Mouse (Mus musculus) granulocyte monocyte progenitor cell, adult 5-6 weeks (primary cell): Measurements from ENCODE around the gene Paics. TPM values are rescaled to one million over a fixed set of nuclear protein-coding genes. Genes with fewer than 3 reads are reported as not detected.
A peak's percentile ranks its signal among the peaks of the same experiment; 100 is the strongest.
"Not testable (repeated sequence)": the region's sequence is repeated elsewhere in the genome, so short reads cannot be mapped to it uniquely, and the experiment has no call there.

ENCODE experiments used
- ATAC-seq: replicated peaks from 2 replicates; pipeline ENCODE4 v1.8.0; 2016; ENCODE audit warnings: mild to moderate bottlenecking, moderate TSS enrichment, inconsistent platforms; ENCODE audit not compliant: poor library complexity, severe bottlenecking
- total RNA-seq, 2 experiments: library from RNA; stranded (forward) in 1 of 2; stranded (reverse) in 1 of 2; fragments of 200-712, 200-1000 nt in 1 of 2; fragments of >200 nt in 1 of 2; fragmentation: Nextera tagmentation in 1 of 2; gene quantifications; 2 replicates each; pipeline ENCODE4 v1.2.3; 2014 to 2017

Paics gene
- total RNA-seq (2014; fragmentation: Nextera tagmentation) (266 and 303 TPM in 2 replicates), total RNA-seq (2017) (463 and 482 TPM in 2 replicates)

GRCm38 (mm10) chr5:76951106-76952027 is at the start of gene Paics, which contains the start of gene Ppat:
TSS of gene Paics (plus strand) at chr5:76951307.
TSS of gene Ppat (minus strand) at chr5:76951578.
- ATAC-seq = peak; percentile 84

DNA sequence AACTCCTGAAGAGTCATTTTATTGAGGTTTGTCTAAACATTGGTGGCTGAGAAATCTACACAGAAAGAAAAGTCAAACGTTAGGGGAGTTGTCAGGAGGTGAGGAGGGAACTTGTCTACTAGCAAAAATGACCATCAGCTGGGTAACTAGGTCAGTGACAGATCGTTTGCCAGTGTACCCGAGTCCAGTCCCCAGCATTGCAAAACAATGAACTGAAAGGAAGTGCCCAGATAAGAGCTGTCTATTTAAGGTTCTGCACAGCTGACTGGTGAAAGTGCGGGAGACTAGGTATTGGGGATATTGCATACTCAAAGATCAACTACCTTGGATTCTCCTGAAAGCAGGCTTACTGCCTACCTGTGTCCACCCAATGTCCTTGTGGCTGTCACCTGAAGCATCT is 49.0 kb upstream of the Paics start:
- no peak for ATAC-seq

- no peak for ATAC-seq
Observed at GRCm38 (mm10) chr5:76904713-76905404, 46.2 kb upstream of the Paics start.

GRCm38 (mm10) chr5:76905405-76906154 is 45.5 kb upstream of the Paics start, which contains the start of gene Aasdh:
TSS of gene Aasdh (minus strand) at chr5:76905514.
- ATAC-seq = peak; percentile 92

GRCm38 (mm10) chr5:76906155-76906499 is 45.0 kb upstream of the Paics start:
- ATAC-seq = no peak

GRCm38 (mm10) chr5:76910807-76911206 is 40.3 kb upstream of the Paics start:
- ATAC-seq = no peak

GRCm38 (mm10) chr5:76912522-76912921 is 38.6 kb upstream of the Paics start:
- ATAC-seq = not testable (repeated sequence)

GRCm38 (mm10) chr5:76922833-76923232 is 28.3 kb upstream of the Paics start:
- no peak for ATAC-seq

GRCm38 (mm10) chr5:76923428-76923827 is 27.7 kb upstream of the Paics start:
- no peak for ATAC-seq

GRCm38 (mm10) chr5:76924296-76924695 is 26.8 kb upstream of the Paics start:
- ATAC-seq = no peak

DNA sequence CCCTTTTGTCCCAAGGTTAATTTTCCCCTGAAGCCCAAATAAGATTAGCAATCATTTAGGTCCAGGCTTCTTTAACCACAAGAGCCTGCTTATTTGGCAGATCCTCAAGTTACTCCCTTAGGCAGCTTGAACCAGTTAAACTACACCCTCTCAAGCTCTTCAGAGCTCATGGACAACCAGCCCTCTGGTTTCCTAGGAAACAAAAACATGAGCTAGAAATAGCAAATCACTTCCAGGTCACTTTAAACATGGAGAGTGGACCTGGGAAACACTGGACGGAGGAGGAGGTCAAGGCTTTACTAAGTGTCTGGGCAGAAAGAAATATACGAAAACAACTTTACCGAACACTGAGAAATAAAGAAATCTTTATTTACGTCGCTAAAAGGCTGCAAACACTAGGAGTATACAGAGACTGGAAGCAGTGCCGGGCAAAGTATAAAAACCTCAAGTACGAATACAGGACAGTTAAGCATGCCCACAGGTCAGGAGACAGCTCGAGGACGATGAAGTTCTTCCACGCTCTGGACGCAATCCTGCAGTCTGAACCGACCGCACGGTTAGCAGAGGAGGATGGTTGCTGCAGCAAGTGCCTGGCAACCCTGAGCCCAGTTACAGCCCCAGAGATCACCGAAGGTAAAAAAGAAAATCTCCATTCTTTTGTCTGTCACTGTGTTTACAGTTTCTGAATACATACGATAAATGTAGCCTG is 22.8 kb upstream of the Paics start:
- no peak for ATAC-seq

GRCm38 (mm10) chr5:76929180-76929877 is 21.8 kb upstream of the Paics start:
- ATAC-seq = peak; percentile 97

- ATAC-seq = no peak
Observed at GRCm38 (mm10) chr5:76939717-76940116, 11.4 kb upstream of the Paics start.

- no peak for ATAC-seq
Observed at GRCm38 (mm10) chr5:76941975-76942374, 9.1 kb upstream of the Paics start.

- ATAC-seq = no peak
Observed at GRCm38 (mm10) chr5:76942505-76942904, 8.6 kb upstream of the Paics start.

- ATAC-seq = peak; percentile 67
Observed at GRCm38 (mm10) chr5:76944965-76945677, 6.0 kb upstream of the Paics start.

DNA sequence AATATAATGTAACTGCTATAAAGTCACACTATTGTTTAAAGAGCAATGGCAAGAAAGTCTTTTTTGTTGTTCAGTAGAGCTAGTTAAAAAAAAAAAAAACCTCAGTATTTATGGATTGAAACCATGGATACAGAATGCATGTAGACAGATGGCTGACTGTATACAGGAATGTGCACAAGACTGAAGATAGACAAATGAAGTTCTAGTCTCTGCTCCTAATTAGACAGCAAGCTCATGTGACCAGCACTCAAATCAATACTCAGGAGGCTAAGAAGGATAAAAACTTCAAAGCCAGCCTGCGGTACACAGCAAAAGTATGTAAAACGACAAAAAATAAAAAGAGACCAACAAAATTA is 5.5 kb upstream of the Paics start:
- no peak for ATAC-seq

- ATAC-seq = no peak
Observed at GRCm38 (mm10) chr5:76947142-76947541, 4.0 kb upstream of the Paics start.

DNA sequence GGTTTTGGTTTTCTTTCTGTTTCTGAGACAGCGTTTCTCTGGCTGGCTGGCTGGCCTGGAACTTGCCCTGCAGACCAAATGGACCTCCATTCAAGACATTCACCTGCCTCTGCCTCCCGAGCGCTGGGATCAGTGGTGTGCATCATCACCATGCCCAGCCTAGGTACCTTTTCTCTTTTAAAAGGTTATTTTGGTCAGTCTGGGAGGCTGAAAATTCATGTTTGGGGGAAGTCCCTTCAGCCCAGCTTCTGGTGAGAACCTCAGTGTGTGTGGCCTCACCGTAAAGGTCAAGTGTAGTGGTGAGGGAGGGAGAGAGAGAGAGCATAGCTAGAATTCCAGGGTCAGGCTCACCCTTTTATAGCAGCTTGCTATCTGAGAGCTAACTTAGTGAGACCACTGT is 3.3 kb upstream of the Paics start:
- no peak for ATAC-seq
